Mouse (Mus musculus): ENCODE results near the gene Inhbc.

The Inhbc gene

GRCm38 (mm10) chr10:127351285-127351595 lies 19.0 kb downstream of the Inhbc start:
- DNase-seq: no peak

GRCm38 (mm10) chr10:127350594-127351284 lies 19.5 kb downstream of the Inhbc start:
- DNase-seq: peak; percentile 77

- DNase-seq: no peak
Measured at GRCm38 (mm10) chr10:127349810-127350209, 20.4 kb downstream of the Inhbc start.

- no peak for DNase-seq
Measured at GRCm38 (mm10) chr10:127348957-127349356, 21.3 kb downstream of the Inhbc start.

- no peak for DNase-seq
Measured at GRCm38 (mm10) chr10:127346173-127346572, 24.1 kb downstream of the Inhbc start.

- no peak for DNase-seq
Measured at GRCm38 (mm10) chr10:127343029-127343428, 27.2 kb downstream of the Inhbc start.

- DNase-seq: peak; percentile 89
Measured at GRCm38 (mm10) chr10:127341891-127342639, 28.2 kb downstream of the Inhbc start, which contains the start of gene Gli1. Gene Gli1 (minus strand): TSS chr10:127341974.

GRCm38 (mm10) chr10:127341360-127341690 lies 28.9 kb downstream of the Inhbc start:
- DNase-seq: no peak

- DNase-seq: no peak
Measured at GRCm38 (mm10) chr10:127340577-127341359, 29.5 kb downstream of the Inhbc start.

GRCm38 (mm10) chr10:127339683-127340576 lies 30.3 kb downstream of the Inhbc start:
- DNase-seq: no peak

- peak; percentile 94 for DNase-seq
Measured at GRCm38 (mm10) chr10:127338930-127339682, 31.1 kb downstream of the Inhbc start.

GRCm38 (mm10) chr10:127337536-127338099 lies 32.6 kb downstream of the Inhbc start:
- DNase-seq: no peak

- no peak for DNase-seq
Measured at GRCm38 (mm10) chr10:127336952-127337351, 33.3 kb downstream of the Inhbc start.

GRCm38 (mm10) chr10:127335271-127335670 lies 35.0 kb downstream of the Inhbc start:
- no peak for DNase-seq

GRCm38 (mm10) chr10:127333152-127333551 lies 37.1 kb downstream of the Inhbc start:
- DNase-seq: no peak

GRCm38 (mm10) chr10:127332211-127332874 lies 37.9 kb downstream of the Inhbc start:
- DNase-seq: no peak

- no peak for DNase-seq
Measured at GRCm38 (mm10) chr10:127330212-127330611, 40.0 kb downstream of the Inhbc start.

GRCm38 (mm10) chr10:127327461-127328145 lies 42.6 kb downstream of the Inhbc start:
- no peak for DNase-seq

GRCm38 (mm10) chr10:127326828-127327227 lies 43.4 kb downstream of the Inhbc start:
- DNase-seq: no peak
